10 mouse cellular contexts compared by ENCODE assay signal in the genomic region with DNA sequence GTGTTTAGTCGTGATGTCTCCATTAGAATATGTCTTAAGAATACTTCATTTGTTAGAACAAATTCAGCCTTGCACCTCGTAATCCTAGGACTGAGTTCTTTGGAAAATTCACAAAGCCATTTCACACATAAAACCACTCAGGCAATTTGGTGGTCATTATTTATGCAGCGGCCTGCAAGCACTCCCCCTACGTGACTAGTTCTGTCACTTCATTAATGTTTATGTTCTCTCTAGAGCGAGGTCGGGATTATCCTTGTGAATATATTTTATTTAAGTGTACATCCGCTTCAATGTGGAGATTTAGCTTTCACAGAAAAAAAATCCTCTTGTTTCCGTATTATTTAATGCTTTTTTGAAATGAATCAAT.
A peak's percentile ranks its signal among the peaks of the same experiment; 100 is the strongest.
DNase-seq lines count a peak whose midpoint lies in the region; ATAC-seq and TF ChIP-seq lines count a peak whose summit lies in the region.
"Had no signal": no experiment of that assay in that cellular context is flagged by ENCODE, and none has a peak within 500 bp of the region (broad histone marks: within the 10 kb centered on the region; RNA-seq: fewer than 3 reads in every experiment).

No protein-coding gene starts in this region.

- DNase-seq in embryo, embryonic 10.5 days (ENCODE audit: low spot score) = peak; percentile 26
- DNase-seq in embryo, embryonic 10 days (ENCODE audit: low spot score) = no peak
- no peak for DNase-seq in liver, adult 2 months (ENCODE audit: extremely low read depth, low read depth, low spot score)
- DNase-seq in urinary bladder, postnatal 36 days (ENCODE audit: low spot score in 2 of 2) = no peak
- DNase-seq in layer of hippocampus, postnatal 36 days = no peak
- DNase-seq: thymus, postnatal 25 days had no signal

- H3K9ac ChIP-seq in liver, adult 2 months (ENCODE audit: low read depth, low read length) = no peak overlapping the region; the same call in 1 of the 2 replicates
- no peak overlapping the region for H3K9ac ChIP-seq in liver, embryonic 12.5 days
- no peak overlapping the region for H3K9ac ChIP-seq in intestine, embryonic 16.5 days (ENCODE audit: low read depth, low read length)
- H3K9ac ChIP-seq in neural tube, embryonic 12.5 days = no peak overlapping the region

- no peaks in the 10 kb centered on the region for H3K79me2 ChIP-seq in liver, adult 2 months (ENCODE audit: control insufficient read depth, insufficient read depth, low read length)

- H3K9me3 ChIP-seq in liver, embryonic 12.5 days (replicated peaks) = no peaks in the 10 kb centered on the region
- H3K9me3 ChIP-seq in intestine, embryonic 16.5 days (ENCODE audit: control insufficient read depth, low read length) = no peaks in the 10 kb centered on the region
- no peaks in the 10 kb centered on the region for H3K9me3 ChIP-seq in neural tube, embryonic 12.5 days

- no peak overlapping the region for H3K4me2 ChIP-seq in liver, embryonic 12.5 days
- no peak overlapping the region; the same call in 1 of the 2 replicates for H3K4me2 ChIP-seq in intestine, embryonic 16.5 days (ENCODE audit: low read depth, low read length)
- H3K4me2 ChIP-seq in neural tube, embryonic 12.5 days (replicated peaks) = no peak overlapping the region

- H3K27ac ChIP-seq in liver, adult 2 months (replicated peaks; ENCODE audit: insufficient read depth, low read depth, low read length) = peak overlapping the region; percentile 70
- no peak overlapping the region for H3K27ac ChIP-seq in liver, embryonic 12.5 days
- H3K27ac ChIP-seq in intestine, embryonic 16.5 days (ENCODE audit: low read length) = peak overlapping the region; percentile 86
- H3K27ac ChIP-seq in neural tube, embryonic 12.5 days = no peak overlapping the region

- no peak for ATAC-seq in liver, embryonic 12.5 days
- ATAC-seq in intestine, embryonic 16.5 days = no peak
- ATAC-seq in neural tube, embryonic 12.5 days (ENCODE audit: low FRiP score, low read depth) = peak; percentile 46; the same call in 1 of the 2 replicates

- no peak overlapping the region for H3K4me3 ChIP-seq in liver, adult 2 months (ENCODE audit: insufficient read depth, low read depth, low read length)
- H3K4me3 ChIP-seq in liver, embryonic 12.5 days = no peak overlapping the region
- H3K4me3 ChIP-seq in intestine, embryonic 16.5 days (ENCODE audit: low read length) = no peak overlapping the region
- H3K4me3 ChIP-seq in neural tube, embryonic 12.5 days = no peak overlapping the region
- H3K4me3 ChIP-seq: erythroblast, embryonic 14.5 days had no signal

- no peaks in the 10 kb centered on the region for H3K27me3 ChIP-seq in liver, adult 2 months (ENCODE audit: control insufficient read depth, insufficient read depth, low read length)
- H3K27me3 ChIP-seq in liver, embryonic 12.5 days (replicated peaks) = no peaks in the 10 kb centered on the region
- H3K27me3 ChIP-seq in intestine, embryonic 16.5 days (replicated peaks; ENCODE audit: control insufficient read depth, insufficient read depth, low read length) = no peaks in the 10 kb centered on the region
- H3K27me3 ChIP-seq in neural tube, embryonic 12.5 days (replicated peaks) = no peaks in the 10 kb centered on the region

- TF ChIP-seq POLR2A in liver, adult 2 months (IDR thresholded peaks at IDR 0.05; ENCODE audit: extremely low read depth, insufficient read depth, low read length) = no peak

- no peaks in the 10 kb centered on the region for H3K36me3 ChIP-seq in liver, adult 2 months (ENCODE audit: control insufficient read depth, insufficient read depth, low read length)
- H3K36me3 ChIP-seq in liver, embryonic 12.5 days = no peaks in the 10 kb centered on the region
- no peaks in the 10 kb centered on the region for H3K36me3 ChIP-seq in intestine, embryonic 16.5 days (ENCODE audit: control insufficient read depth, insufficient read depth, low read length)
- H3K36me3 ChIP-seq in neural tube, embryonic 12.5 days = no peaks in the 10 kb centered on the region

- WGBS in liver, adult 2 months = 78% methylated on average over 8 of the region's 8 CpGs
- 67% methylated on average over 8 of the region's 8 CpGs for WGBS in liver, embryonic 12.5 days (ENCODE audit: insufficient replicate concordance)
- WGBS in intestine, embryonic 16.5 days = 48% methylated on average over 8 of the region's 8 CpGs
- 39% methylated on average over 8 of the region's 8 CpGs for WGBS in neural tube, embryonic 12.5 days

- H3K4me1 ChIP-seq in liver, adult 2 months (ENCODE audit: control insufficient read depth, insufficient read depth, low read length) = peaks cover 14% of the 10 kb centered on the region
- no peaks in the 10 kb centered on the region for H3K4me1 ChIP-seq in liver, embryonic 12.5 days
- no peaks in the 10 kb centered on the region for H3K4me1 ChIP-seq in intestine, embryonic 16.5 days (ENCODE audit: control insufficient read depth, insufficient read depth, low read length)
- peaks cover 13% of the 10 kb centered on the region; the same call in 1 of the 2 replicates for H3K4me1 ChIP-seq in neural tube, embryonic 12.5 days

- TF ChIP-seq CTCF in liver, adult 2 months (IDR thresholded peaks at IDR 0.05; ENCODE audit: low read depth, low read length) = no peak

Comparison
In these comparisons a context has a peak if more than half of its experiments do, and no peak if none do; other contexts are left out.
1. H3K27ac ChIP-seq: peak in liver, adult 2 months (single experiment) and intestine, embryonic 16.5 days (single experiment); none in liver, embryonic 12.5 days (single experiment) and neural tube, embryonic 12.5 days (single experiment).